Mouse (Mus musculus) liver, adult (tissue): ENCODE measurements around the gene Trim45.

Source experiments
- GATA4 ChIP-seq: IDR thresholded peaks from 2 replicates; pipeline ENCODE4 v1.6.1; 2014; ENCODE audit warnings: mild to moderate bottlenecking, low read length; ENCODE audit not compliant: insufficient replicate concordance

Gene Trim45

DNA sequence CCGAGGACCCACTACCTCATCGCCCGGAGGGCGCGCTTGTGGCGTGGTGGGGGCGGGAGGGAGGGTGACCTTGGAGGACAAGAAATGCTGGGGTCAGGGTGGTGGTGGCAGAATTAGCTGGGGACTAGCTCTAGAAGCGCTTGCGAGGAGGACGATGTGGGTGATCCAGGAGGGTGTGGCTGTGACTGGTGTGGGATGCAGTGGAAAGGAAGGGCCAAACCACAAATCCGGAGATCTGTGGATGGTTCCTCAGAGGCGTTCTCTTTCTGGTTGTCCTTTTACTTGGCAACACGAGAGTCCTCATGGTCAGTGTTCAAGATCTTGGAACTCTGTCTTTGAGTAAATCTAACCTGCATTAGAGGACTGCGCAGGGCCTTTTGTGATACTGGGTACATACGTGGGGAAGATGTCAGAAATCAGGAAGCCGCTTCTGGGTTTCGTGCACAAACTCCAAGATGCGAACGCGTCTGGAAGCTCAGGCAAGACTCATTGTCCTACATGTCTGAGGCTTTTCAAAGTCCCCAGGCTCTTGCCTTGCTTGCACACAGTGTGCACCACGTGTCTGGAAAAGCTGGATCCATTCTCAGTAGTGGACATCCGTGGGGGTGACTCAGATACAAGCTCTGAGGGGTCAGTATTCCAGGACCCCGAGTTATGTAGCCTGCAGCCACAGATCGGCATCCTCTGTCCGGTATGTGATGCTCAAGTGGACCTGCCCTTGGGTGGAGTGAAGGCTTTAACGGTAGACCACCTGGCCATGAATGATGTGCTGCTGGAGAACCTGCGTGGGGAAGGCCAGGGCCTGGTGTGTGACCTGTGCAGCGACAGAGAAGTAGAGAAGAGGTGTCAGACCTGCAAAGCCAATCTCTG lies 739 bp downstream of the Trim45 start:
- no peak for TF ChIP-seq GATA4

DNA sequence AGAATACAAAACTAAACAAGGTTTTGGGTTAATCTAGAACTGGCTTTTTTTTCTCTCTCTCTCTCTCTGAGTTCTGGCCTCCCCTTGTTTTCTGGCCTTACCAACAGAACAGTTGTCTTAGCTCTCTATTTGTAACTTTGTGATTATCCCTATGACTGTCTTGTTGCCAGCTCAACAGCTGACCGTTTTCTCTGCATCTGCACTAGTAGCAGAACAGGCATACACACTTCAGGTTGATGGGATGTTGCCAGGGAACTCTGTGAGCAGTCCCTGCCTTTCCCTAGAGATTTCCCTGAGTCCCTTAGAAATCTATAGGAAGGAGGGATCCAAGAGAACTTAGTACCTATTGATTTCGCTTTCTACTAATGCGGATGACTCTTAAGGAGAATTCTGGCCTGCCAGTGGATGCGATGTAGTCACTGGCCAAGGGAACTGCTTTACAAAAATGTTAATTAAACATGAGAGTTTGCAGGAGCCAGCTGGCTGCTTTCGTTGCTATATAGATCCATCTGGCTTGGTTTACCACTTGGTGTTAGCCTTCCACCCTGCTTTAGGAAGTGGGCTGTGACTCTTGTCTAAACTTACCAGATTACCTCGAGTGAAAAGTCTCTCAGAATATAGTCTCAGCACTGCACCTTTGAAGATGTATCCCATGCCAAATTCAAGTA lies 2.2 kb downstream of the Trim45 start:
- TF ChIP-seq GATA4, result no peak

DNA sequence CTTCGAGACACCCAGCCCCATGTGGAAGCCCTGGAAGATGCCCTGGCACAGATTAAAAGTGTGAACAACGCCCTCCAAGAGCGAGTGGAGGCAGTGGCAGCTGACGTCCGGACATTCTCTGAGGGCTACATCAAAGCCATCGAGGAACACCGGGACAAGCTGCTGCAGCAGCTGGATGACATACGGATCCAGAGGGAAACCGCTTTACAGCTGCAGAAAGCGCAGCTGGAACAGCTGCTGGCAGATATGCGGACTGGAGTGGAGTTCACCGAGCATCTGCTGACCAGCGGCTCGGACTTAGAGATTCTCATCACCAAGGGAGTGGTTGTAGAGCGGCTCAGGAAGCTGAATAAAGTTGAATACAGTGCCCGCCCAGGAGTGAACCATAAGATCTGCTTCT lies 3.2 kb downstream of the Trim45 start:
- no peak for TF ChIP-seq GATA4

GRCm38 (mm10) chr3:100931332-100932076 lies 9.5 kb downstream of the Trim45 start:
- no peak for TF ChIP-seq GATA4

GRCm38 (mm10) chr3:100932077-100932944 lies 10.3 kb downstream of the Trim45 start:
- no peak for TF ChIP-seq GATA4

DNA sequence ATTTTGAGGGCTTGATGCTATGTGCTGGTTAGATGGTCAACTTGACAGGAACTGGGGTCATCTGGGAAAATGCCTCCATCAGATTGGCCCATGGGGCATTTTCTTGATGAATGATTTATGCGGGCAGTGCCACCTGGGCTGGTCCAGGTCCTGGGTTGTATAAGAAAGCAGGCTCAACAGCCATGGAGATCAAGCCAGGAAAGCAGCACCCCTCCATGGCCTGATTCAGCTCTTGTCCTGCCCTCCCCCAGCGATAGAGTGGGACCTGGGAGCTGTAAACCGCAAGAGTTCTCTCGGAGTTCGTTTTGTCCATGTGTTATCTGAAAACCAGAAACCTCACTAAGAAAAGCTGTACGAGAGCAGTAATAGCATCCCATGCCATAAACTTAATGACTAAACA lies 13.5 kb downstream of the Trim45 start:
- no peak for TF ChIP-seq GATA4

GRCm38 (mm10) chr3:100936201-100936600 lies 14.2 kb downstream of the Trim45 start:
- TF ChIP-seq GATA4, result no peak

GRCm38 (mm10) chr3:100938211-100938610 lies 16.2 kb downstream of the Trim45 start:
- no peak for TF ChIP-seq GATA4

DNA sequence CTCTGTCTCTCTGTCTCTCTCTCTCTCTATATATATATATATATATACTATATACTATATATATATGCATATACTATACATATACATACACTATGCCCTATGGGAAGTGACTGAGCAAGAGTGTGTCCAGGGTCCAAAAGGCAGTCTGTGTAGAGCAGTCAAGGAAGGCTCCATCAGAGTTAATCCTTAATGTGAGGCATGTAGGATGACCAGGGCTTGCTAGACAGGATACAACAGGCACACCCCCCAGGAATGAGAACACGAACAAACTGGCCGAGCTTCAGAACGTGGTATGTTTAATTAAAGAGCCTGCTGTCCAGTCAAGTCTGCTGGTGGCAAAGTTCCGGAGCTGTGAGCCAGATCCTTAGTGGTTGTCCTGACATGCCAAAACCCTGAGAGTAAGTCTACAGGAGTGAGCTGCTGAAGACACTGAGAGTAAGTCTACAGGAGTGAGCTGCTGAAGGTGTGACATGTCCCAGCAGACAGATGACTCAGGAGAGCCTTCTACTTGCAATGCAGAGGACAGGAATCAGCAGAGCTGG lies 18.6 kb downstream of the Trim45 start:
- TF ChIP-seq GATA4, result no peak

DNA sequence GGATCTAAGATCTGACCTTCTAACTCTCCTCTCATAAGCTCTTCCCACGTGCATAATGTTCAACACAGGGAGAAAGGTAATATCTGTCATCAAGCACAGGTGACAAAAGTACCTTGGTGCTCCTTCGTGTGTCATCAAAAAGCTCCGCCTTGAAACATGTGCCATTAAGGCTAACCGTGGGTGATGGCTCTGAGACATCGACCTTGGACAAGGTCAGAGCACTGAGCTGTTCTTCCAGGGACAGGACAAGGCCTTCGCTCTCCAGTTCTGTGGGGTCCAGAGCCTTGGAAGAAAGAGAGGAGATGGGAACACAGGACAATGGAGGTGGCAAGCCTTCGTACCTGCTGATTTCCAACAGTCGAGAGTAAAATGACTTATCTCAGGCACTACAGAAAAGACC lies 25.3 kb downstream of the Trim45 start:
- TF ChIP-seq GATA4, result no peak

DNA sequence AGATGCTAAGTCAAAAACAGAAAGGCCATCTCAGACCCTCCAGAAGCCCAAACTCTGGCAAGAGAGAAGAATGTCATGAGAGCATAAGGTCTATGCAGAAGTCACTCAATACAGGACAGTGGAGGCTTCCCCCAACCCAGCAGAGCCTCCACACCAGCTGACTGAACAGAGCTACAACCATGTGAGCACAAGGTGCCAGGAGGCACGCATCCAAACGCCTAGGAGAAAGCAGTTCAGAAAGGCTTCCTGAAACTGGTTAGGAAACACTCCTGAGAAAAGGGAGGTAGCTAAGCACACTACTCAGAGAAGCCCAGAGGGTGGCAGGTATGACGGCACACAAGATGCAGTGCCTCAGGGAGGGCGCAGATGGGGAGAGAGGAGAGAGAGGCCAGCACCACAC lies 29.5 kb downstream of the Trim45 start:
- no peak for TF ChIP-seq GATA4

DNA sequence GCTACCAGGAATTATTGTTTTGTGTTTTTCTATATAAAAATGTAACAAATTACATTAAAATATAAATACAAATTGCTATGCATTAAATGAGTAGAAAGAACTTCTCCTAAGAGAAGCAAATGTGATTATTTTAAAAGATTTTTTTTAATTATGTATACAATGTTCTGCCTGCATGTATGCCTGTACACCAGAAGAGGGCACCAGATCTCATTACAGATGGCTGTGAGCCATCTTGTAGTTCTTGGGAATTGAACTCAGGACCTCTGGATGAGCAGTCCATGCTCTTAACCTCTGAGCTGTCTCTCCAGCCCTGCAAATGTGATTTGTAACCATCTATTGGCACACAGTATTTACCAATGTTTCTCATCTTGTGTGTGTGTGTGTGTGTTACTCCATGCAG lies 32.6 kb downstream of the Trim45 start:
- TF ChIP-seq GATA4, result no peak

- no peak for TF ChIP-seq GATA4
Observed at GRCm38 (mm10) chr3:100961007-100961406, 39.0 kb downstream of the Trim45 start.

GRCm38 (mm10) chr3:100961501-100961900 lies 39.5 kb downstream of the Trim45 start:
- no peak for TF ChIP-seq GATA4

DNA sequence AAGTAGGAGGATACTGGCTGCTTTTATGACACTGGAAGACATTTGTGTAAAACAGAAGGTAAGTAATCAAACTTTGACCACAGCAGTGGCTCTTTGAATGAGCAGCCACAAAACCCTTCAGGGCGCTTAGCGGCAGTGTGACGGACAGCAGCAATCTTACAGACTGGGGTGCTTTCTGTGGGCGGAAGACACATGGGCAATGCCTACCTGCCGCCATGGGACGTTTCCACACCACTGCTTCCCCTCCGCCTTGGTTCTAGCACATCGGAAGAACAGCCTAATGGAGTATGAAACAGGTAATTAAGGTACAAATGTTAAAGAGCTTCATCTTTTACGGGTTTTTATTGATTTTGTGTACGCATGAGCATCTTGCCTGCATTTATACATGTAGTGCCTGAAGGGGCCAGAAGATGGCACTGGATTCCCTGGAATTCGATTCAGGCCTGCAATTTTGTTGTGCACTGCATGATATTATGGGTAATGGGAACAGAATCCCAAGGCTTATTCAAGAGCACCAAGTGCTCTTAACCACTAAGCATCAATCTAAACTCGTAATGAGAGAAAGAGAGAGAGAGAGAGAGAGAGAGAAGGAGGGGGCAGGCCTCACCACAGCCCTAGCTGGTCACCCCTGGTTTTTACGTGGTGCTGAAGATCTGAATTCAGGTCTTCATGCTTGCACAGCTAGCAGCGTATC lies 42.0 kb downstream of the Trim45 start:
- TF ChIP-seq GATA4, result no peak
